Mouse (Mus musculus) megakaryocyte-erythroid progenitor cell, adult 5-6 weeks (primary cell): ENCODE data around the gene Kcna2. TPM values are rescaled to one million over a fixed set of nuclear protein-coding genes. Genes with fewer than 3 reads are reported as not detected.

Experiments used
- ATAC-seq: replicated peaks from 2 replicates; pipeline ENCODE4 v1.8.0; 2016; ENCODE audit warnings: mild to moderate bottlenecking, inconsistent platforms; ENCODE audit not compliant: severe bottlenecking, poor library complexity, low FRiP score, low TSS enrichment
- total RNA-seq, 2 experiments: library from RNA; stranded (forward) in 1 of 2; stranded (reverse) in 1 of 2; fragments of 200-1000, 215-1000 nt in 1 of 2; fragments of >200 nt in 1 of 2; fragmentation: Nextera tagmentation in 1 of 2; gene quantifications; 2 replicates each; pipeline ENCODE4 v1.2.3; 2014 to 2017

Kcna2 gene
- total RNA-seq, 2 experiments from 2014 or later = not detected

GRCm38 (mm10) chr3:107099866-107100265 lies 1.1 kb upstream of the Kcna2 start:
- ATAC-seq = no peak

- ATAC-seq = no peak
Measured at GRCm38 (mm10) chr3:107101456-107101786, 475 bp downstream of the Kcna2 start.

GRCm38 (mm10) chr3:107101787-107102651 lies 1.1 kb downstream of the Kcna2 start:
- no peak for ATAC-seq

GRCm38 (mm10) chr3:107103041-107103440 lies 2.1 kb downstream of the Kcna2 start:
- ATAC-seq = no peak

- ATAC-seq = no peak
Measured at GRCm38 (mm10) chr3:107103462-107103861, 2.5 kb downstream of the Kcna2 start.

- no peak for ATAC-seq
Measured at GRCm38 (mm10) chr3:107105986-107106385, 5.0 kb downstream of the Kcna2 start.

- no peak for ATAC-seq
Measured at GRCm38 (mm10) chr3:107112498-107112897, 11.6 kb downstream of the Kcna2 start.

- ATAC-seq = no peak
Measured at GRCm38 (mm10) chr3:107112932-107113659, 12.2 kb downstream of the Kcna2 start.

- ATAC-seq = no peak
Measured at GRCm38 (mm10) chr3:107113771-107114737, 13.1 kb downstream of the Kcna2 start.

- no peak for ATAC-seq
Measured at GRCm38 (mm10) chr3:107114941-107115340, 14.0 kb downstream of the Kcna2 start.

- no peak for ATAC-seq
Measured at GRCm38 (mm10) chr3:107115746-107116145, 14.8 kb downstream of the Kcna2 start.

- ATAC-seq = no peak
Measured at GRCm38 (mm10) chr3:107119864-107120564, 19.1 kb downstream of the Kcna2 start.

GRCm38 (mm10) chr3:107122306-107122705 lies 21.4 kb downstream of the Kcna2 start:
- ATAC-seq = no peak

GRCm38 (mm10) chr3:107127667-107128066 lies 26.7 kb downstream of the Kcna2 start:
- ATAC-seq = no peak

GRCm38 (mm10) chr3:107128421-107128820 lies 27.5 kb downstream of the Kcna2 start:
- no peak for ATAC-seq

- ATAC-seq = no peak
Measured at GRCm38 (mm10) chr3:107129251-107129650, 28.3 kb downstream of the Kcna2 start.

GRCm38 (mm10) chr3:107130661-107131326 lies 29.8 kb downstream of the Kcna2 start:
- ATAC-seq = no peak

GRCm38 (mm10) chr3:107131846-107132245 lies 30.9 kb downstream of the Kcna2 start:
- no peak for ATAC-seq

GRCm38 (mm10) chr3:107132651-107133050 lies 31.7 kb downstream of the Kcna2 start:
- ATAC-seq = no peak
